Comparison of ENCODE assay signal across 9 mouse cellular contexts in the genomic region with DNA sequence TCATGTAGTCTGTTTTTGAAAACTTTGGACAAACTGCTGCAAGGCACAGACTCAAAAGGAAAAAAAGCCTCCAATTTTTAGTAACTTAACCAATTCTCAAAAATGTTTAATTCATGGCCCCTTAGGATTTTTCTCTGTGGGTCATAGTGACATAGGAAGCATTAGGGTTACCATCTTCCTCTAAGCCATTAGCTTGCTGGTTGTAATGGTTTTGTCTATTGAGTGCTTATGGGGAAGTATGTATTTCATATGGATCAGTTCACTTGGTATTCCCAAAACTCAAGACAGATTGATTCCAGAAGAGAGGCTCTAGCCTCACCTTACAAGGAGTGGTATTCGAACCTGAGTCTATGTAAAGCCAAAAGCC. TPM values are rescaled to one million over a fixed set of nuclear protein-coding genes. Genes with fewer than 3 reads are reported as not detected.
DNase-seq lines count a peak whose midpoint lies in the region; ATAC-seq and TF ChIP-seq lines count a peak whose summit lies in the region.
"Had no signal": no experiment of that assay in that cellular context is flagged by ENCODE, and none has a peak within 500 bp of the region (broad histone marks: within the 10 kb centered on the region; RNA-seq: fewer than 3 reads in every experiment).

No protein-coding gene starts in this region.

- no peak for ATAC-seq in liver, postnatal 0 days

- H3K36me3 ChIP-seq in heart, embryonic 10.5 days, result peaks cover 35% of the 10 kb centered on the region
- H3K36me3 ChIP-seq in E14TG2a.4 (ENCODE audit: insufficient read depth, low read length), result peaks cover 27% of the 10 kb centered on the region
- peaks cover 37% of the 10 kb centered on the region for H3K36me3 ChIP-seq in hindbrain, embryonic 10.5 days
- peaks cover 15% of the 10 kb centered on the region for H3K36me3 ChIP-seq in liver, postnatal 0 days (replicated peaks; ENCODE audit: insufficient read depth, low read length)

- H3K9me3 ChIP-seq in heart, embryonic 10.5 days, result no peaks in the 10 kb centered on the region
- peaks cover 8% of the 10 kb centered on the region for H3K9me3 ChIP-seq in E14TG2a.4 (ENCODE audit: low read length)
- H3K9me3 ChIP-seq in hindbrain, embryonic 10.5 days, result no peaks in the 10 kb centered on the region
- no peaks in the 10 kb centered on the region for H3K9me3 ChIP-seq in liver, postnatal 0 days (ENCODE audit: low read length)

- H3K4me3 ChIP-seq in heart, embryonic 10.5 days, result peak overlapping the region; percentile 91
- 0 out of 2 replicates have a peak overlapping the region, but pooled peaks have one; percentile 94 for H3K4me3 ChIP-seq in E14TG2a.4 (replicated peaks; ENCODE audit: low read length)
- peak overlapping the region; percentile 86 for H3K4me3 ChIP-seq in hindbrain, embryonic 10.5 days
- H3K4me3 ChIP-seq in liver, postnatal 0 days (ENCODE audit: low read depth, low read length), result peak overlapping the region; percentile 88; the same call in 1 of the 2 replicates

- TF ChIP-seq EP300 in liver, postnatal 0 days (IDR thresholded peaks at IDR 0.05; ENCODE audit: low read depth), result no peak

- no peak for DNase-seq in heart, embryonic 10.5 days (ENCODE audit: low spot score)
- no peak for DNase-seq in heart, adult 8-10 months (ENCODE audit: low spot score)
- DNase-seq in hindbrain, embryonic 10.5 days (ENCODE audit: low spot score), result no peak
- DNase-seq in liver, postnatal 0 days, result no peak
- no peak for DNase-seq in cerebellum, postnatal 36 days
- DNase-seq in cerebellum, postnatal 4 days (ENCODE audit: low spot score in 2 of 2), result no peak
- no peak for DNase-seq in layer of hippocampus, postnatal 14 days (ENCODE audit: low spot score in 2 of 2)

- peaks cover 7% of the 10 kb centered on the region for H3K4me1 ChIP-seq in heart, embryonic 10.5 days
- peaks cover 25% of the 10 kb centered on the region for H3K4me1 ChIP-seq in E14TG2a.4 (replicated peaks; ENCODE audit: low read depth, low read length)
- peaks cover 22% of the 10 kb centered on the region for H3K4me1 ChIP-seq in hindbrain, embryonic 10.5 days (replicated peaks)
- H3K4me1 ChIP-seq in liver, postnatal 0 days (ENCODE audit: insufficient read depth), result peaks cover 18% of the 10 kb centered on the region

- 84% methylated on average over 1 of the region's 1 CpGs for WGBS in heart, embryonic 10.5 days
- WGBS in hindbrain, embryonic 10.5 days, result 90% methylated on average over 1 of the region's 1 CpGs
- 83% methylated on average over 1 of the region's 1 CpGs for WGBS in liver, postnatal 0 days (ENCODE audit: insufficient replicate concordance)

- no peaks in the 10 kb centered on the region for H3K27me3 ChIP-seq in heart, embryonic 10.5 days (ENCODE audit: insufficient read depth, poor library complexity, severe bottlenecking)
- no peaks in the 10 kb centered on the region for H3K27me3 ChIP-seq in E14TG2a.4 (ENCODE audit: insufficient read depth, low read length)
- no peaks in the 10 kb centered on the region for H3K27me3 ChIP-seq in hindbrain, embryonic 10.5 days (ENCODE audit: insufficient read depth, poor library complexity, severe bottlenecking)
- no peaks in the 10 kb centered on the region for H3K27me3 ChIP-seq in liver, postnatal 0 days (ENCODE audit: insufficient read depth, low read length)

- H3K4me2 ChIP-seq in liver, postnatal 0 days (ENCODE audit: low read depth, low read length), result peak overlapping the region; percentile 95

- H3K27ac ChIP-seq in heart, embryonic 10.5 days, result peak overlapping the region; percentile 91
- H3K27ac ChIP-seq in hindbrain, embryonic 10.5 days, result peak overlapping the region; percentile 94
- H3K27ac ChIP-seq in liver, postnatal 0 days (ENCODE audit: low read depth), result peak overlapping the region; percentile 76

- TF ChIP-seq CTCF in E14TG2a.4 (conservative IDR thresholded peaks at IDR 0.05; ENCODE audit: low read length), result no peak
- TF ChIP-seq CTCF in liver, postnatal 0 days (IDR thresholded peaks at IDR 0.05; ENCODE audit: low read depth), result no peak

- peak overlapping the region; percentile 89; the same call in 1 of the 2 replicates for H3K9ac ChIP-seq in liver, postnatal 0 days (replicated peaks)

RNA-seq across cellular contexts. Expression of a gene that starts 0.7 kb away (rescaled TPM):
- 43.1 and 49.1 TPM in 2 replicates for polyA plus RNA-seq in heart, embryonic 10.5 days (2016; fragmentation: Nextera tagmentation; extraction: Ambion mirVana)
- total RNA-seq in heart, adult 8-10 months (2022), result 10 to 100 TPM; 16.3 to 22.2 (median 20.7) TPM
- polyA plus RNA-seq in hindbrain, embryonic 10.5 days (2016; fragmentation: Nextera tagmentation; extraction: Ambion mirVana), result 81.4 and 84.3 TPM in 2 replicates
- polyA plus RNA-seq in liver, postnatal 0 days (2015; fragmentation: Nextera tagmentation; extraction: Ambion mirVana), result 11.1 and 11.9 TPM in 2 replicates
- 10 to 100 TPM; 44.1 to 44.9 TPM for total RNA-seq in layer of hippocampus, postnatal 14 days (2021)

RNA-seq across cellular contexts. Expression of a gene that starts 40.6 kb away (rescaled TPM):
- 54.6 and 58.1 TPM in 2 replicates for polyA plus RNA-seq in heart, embryonic 10.5 days (2016; fragmentation: Nextera tagmentation; extraction: Ambion mirVana)
- total RNA-seq in heart, adult 8-10 months (2022), result 10 to 100 TPM; 33.9 to 34.3 (median 34.1) TPM
- 64.4 and 74.5 TPM in 2 replicates for polyA plus RNA-seq in hindbrain, embryonic 10.5 days (2016; fragmentation: Nextera tagmentation; extraction: Ambion mirVana)
- 14.4 and 17.0 TPM in 2 replicates for polyA plus RNA-seq in liver, postnatal 0 days (2015; fragmentation: Nextera tagmentation; extraction: Ambion mirVana)
- 100 to 1,000 TPM; 104 to 105 TPM for total RNA-seq in layer of hippocampus, postnatal 14 days (2021)

RNA-seq across cellular contexts. Expression of a gene that starts 47.5 kb away (rescaled TPM):
- polyA plus RNA-seq in heart, embryonic 10.5 days (2016; fragmentation: Nextera tagmentation; extraction: Ambion mirVana), result 0.27 and 0.40 TPM in 2 replicates
- 1 to 10 TPM; 1.4 to 1.9 (median 1.6) TPM for total RNA-seq in heart, adult 8-10 months (2022)
- polyA plus RNA-seq in hindbrain, embryonic 10.5 days (2016; fragmentation: Nextera tagmentation; extraction: Ambion mirVana), result 1.00 and 1.2 TPM in 2 replicates
- 3.1 and 3.5 TPM in 2 replicates for polyA plus RNA-seq in liver, postnatal 0 days (2015; fragmentation: Nextera tagmentation; extraction: Ambion mirVana)
- under 1 TPM; 0.53 to 0.55 TPM for total RNA-seq in layer of hippocampus, postnatal 14 days (2021)
- polyA plus RNA-seq: C2C12 had no signal
